Mouse (Mus musculus): ENCODE measurements around the gene B4galt2. TPM values are rescaled to one million over a fixed set of nuclear protein-coding genes. Genes with fewer than 3 reads are reported as not detected.

Gene B4galt2
- polyA plus RNA-seq, 1 experiment, result not detected

- Histone ChIP-seq H3K27ac (ENCODE audit: insufficient read depth, low read depth, low read length) (peak overlapping the region; percentile 92), H3K4me3 (ENCODE audit: insufficient read depth, low read depth, low read length) (peak overlapping the region; percentile 81), H3K4me1 (ENCODE audit: control insufficient read depth, insufficient read depth, low read length) (peaks cover 21% of the 10 kb centered on the region)
- 17% methylated on average over 7 of the region's 7 CpGs for WGBS
- no peak for TF ChIP-seq POLR2A (IDR thresholded peaks at IDR 0.05; ENCODE audit: insufficient read depth, low read depth, low read length)
- TF ChIP-seq CTCF (IDR thresholded peaks at IDR 0.05; ENCODE audit: insufficient read depth, low read depth, low read length), result no peak
Observed at GRCm38 (mm10) chr4:117912685-117913273, 29.5 kb upstream of the B4galt2 start.

GRCm38 (mm10) chr4:117912131-117912561 is 28.9 kb upstream of the B4galt2 start:
- peaks cover 21% of the 10 kb centered on the region for H3K4me1 ChIP-seq (ENCODE audit: control insufficient read depth, insufficient read depth, low read length)
- TF ChIP-seq POLR2A (IDR thresholded peaks at IDR 0.05; ENCODE audit: insufficient read depth, low read depth, low read length), result no peak
- no peak for TF ChIP-seq CTCF (IDR thresholded peaks at IDR 0.05; ENCODE audit: insufficient read depth, low read depth, low read length)
- H3K4me3 ChIP-seq (ENCODE audit: insufficient read depth, low read depth, low read length), result peak overlapping the region; percentile 81
- 48% methylated on average over 13 of the region's 13 CpGs for WGBS
- H3K27ac ChIP-seq (ENCODE audit: insufficient read depth, low read depth, low read length), result peak overlapping the region; percentile 92

GRCm38 (mm10) chr4:117908834-117909453 is 25.7 kb upstream of the B4galt2 start:
- H3K27ac ChIP-seq (ENCODE audit: insufficient read depth, low read depth, low read length), result peak overlapping the region; percentile 97
- peaks cover 37% of the 10 kb centered on the region for H3K4me1 ChIP-seq (ENCODE audit: control insufficient read depth, insufficient read depth, low read length)
- TF ChIP-seq POLR2A (IDR thresholded peaks at IDR 0.05; ENCODE audit: insufficient read depth, low read depth, low read length) (peak; percentile 58; the same call in 1 of the 2 replicates), CTCF (IDR thresholded peaks at IDR 0.05; ENCODE audit: insufficient read depth, low read depth, low read length) (no peak)
- peak overlapping the region; percentile 53 for H3K4me3 ChIP-seq (ENCODE audit: insufficient read depth, low read depth, low read length)
- WGBS, result 13% methylated on average over 8 of the region's 8 CpGs

- Histone ChIP-seq H3K27ac (ENCODE audit: insufficient read depth, low read depth, low read length) (peak overlapping the region; percentile 42; the same call in 1 of the 2 replicates), H3K4me1 (ENCODE audit: control insufficient read depth, insufficient read depth, low read length) (peaks cover 18% of the 10 kb centered on the region; the same call in 1 of the 2 replicates), H3K4me3 (ENCODE audit: insufficient read depth, low read depth, low read length) (no peak overlapping the region)
- 62% methylated on average over 3 of the region's 3 CpGs for WGBS
- TF ChIP-seq CTCF (IDR thresholded peaks at IDR 0.05; ENCODE audit: insufficient read depth, low read depth, low read length) (no peak), POLR2A (IDR thresholded peaks at IDR 0.05; ENCODE audit: insufficient read depth, low read depth, low read length) (no peak)
Observed at GRCm38 (mm10) chr4:117906196-117906595, 22.9 kb upstream of the B4galt2 start.

- WGBS, result 74% methylated on average over 8 of the region's 8 CpGs
- TF ChIP-seq CTCF (IDR thresholded peaks at IDR 0.05; ENCODE audit: insufficient read depth, low read depth, low read length), result no peak
- TF ChIP-seq POLR2A (IDR thresholded peaks at IDR 0.05; ENCODE audit: insufficient read depth, low read depth, low read length), result no peak
- Histone ChIP-seq H3K4me1 (ENCODE audit: control insufficient read depth, insufficient read depth, low read length) (peaks cover 18% of the 10 kb centered on the region; the same call in 1 of the 2 replicates), H3K4me3 (ENCODE audit: insufficient read depth, low read depth, low read length) (no peak overlapping the region), H3K27ac (ENCODE audit: insufficient read depth, low read depth, low read length) (no peak overlapping the region)
Observed at GRCm38 (mm10) chr4:117904761-117905160, 21.5 kb upstream of the B4galt2 start.

GRCm38 (mm10) chr4:117904094-117904493 is 20.8 kb upstream of the B4galt2 start:
- Histone ChIP-seq H3K4me1 (ENCODE audit: control insufficient read depth, insufficient read depth, low read length) (peaks cover 18% of the 10 kb centered on the region; the same call in 1 of the 2 replicates), H3K27ac (ENCODE audit: insufficient read depth, low read depth, low read length) (no peak overlapping the region), H3K4me3 (ENCODE audit: insufficient read depth, low read depth, low read length) (no peak overlapping the region)
- 61% methylated on average over 10 of the region's 10 CpGs for WGBS
- TF ChIP-seq CTCF (IDR thresholded peaks at IDR 0.05; ENCODE audit: insufficient read depth, low read depth, low read length) (no peak), POLR2A (IDR thresholded peaks at IDR 0.05; ENCODE audit: insufficient read depth, low read depth, low read length) (no peak)

GRCm38 (mm10) chr4:117898111-117898510 is 14.8 kb upstream of the B4galt2 start:
- H3K4me1 ChIP-seq (ENCODE audit: control insufficient read depth, insufficient read depth, low read length), result no peaks in the 10 kb centered on the region
- no peak overlapping the region for H3K27ac ChIP-seq (ENCODE audit: insufficient read depth, low read depth, low read length)

GRCm38 (mm10) chr4:117896031-117896430 is 12.7 kb upstream of the B4galt2 start:
- Histone ChIP-seq H3K4me1 (ENCODE audit: control insufficient read depth, insufficient read depth, low read length) (peaks cover 5% of the 10 kb centered on the region; the same call in 1 of the 2 replicates), H3K27ac (ENCODE audit: insufficient read depth, low read depth, low read length) (no peak overlapping the region), H3K4me3 (ENCODE audit: insufficient read depth, low read depth, low read length) (no peak overlapping the region)
- WGBS, result 95% methylated on average over 6 of the region's 6 CpGs
- TF ChIP-seq POLR2A (IDR thresholded peaks at IDR 0.05; ENCODE audit: insufficient read depth, low read depth, low read length), result no peak
- TF ChIP-seq CTCF (IDR thresholded peaks at IDR 0.05; ENCODE audit: insufficient read depth, low read depth, low read length), result no peak

More at GRCm38 (mm10) chr4:117898111-117898510, 14.8 kb upstream of the B4galt2 start:
- TF ChIP-seq CTCF (IDR thresholded peaks at IDR 0.05; ENCODE audit: insufficient read depth, low read depth, low read length), result no peak
- TF ChIP-seq POLR2A (IDR thresholded peaks at IDR 0.05; ENCODE audit: insufficient read depth, low read depth, low read length), result no peak
- 82% methylated on average over 3 of the region's 3 CpGs for WGBS
- H3K4me3 ChIP-seq (ENCODE audit: insufficient read depth, low read depth, low read length), result no peak overlapping the region

- no peak for TF ChIP-seq CTCF (IDR thresholded peaks at IDR 0.05; ENCODE audit: insufficient read depth, low read depth, low read length)
- TF ChIP-seq POLR2A (IDR thresholded peaks at IDR 0.05; ENCODE audit: insufficient read depth, low read depth, low read length), result no peak
- Histone ChIP-seq H3K4me1 (ENCODE audit: control insufficient read depth, insufficient read depth, low read length) (peaks cover 9% of the 10 kb centered on the region), H3K4me3 (ENCODE audit: insufficient read depth, low read depth, low read length) (no peak overlapping the region), H3K27ac (ENCODE audit: insufficient read depth, low read depth, low read length) (no peak overlapping the region)
- WGBS, result 69% methylated on average over 7 of the region's 7 CpGs
Observed at GRCm38 (mm10) chr4:117895339-117895738, 12.1 kb upstream of the B4galt2 start.

Measured in olfactory bulb, adult 2 months (tissue).